Comparison of ENCODE assay signal across 8 mouse cellular contexts in genomic region chr17:70488784-70489265, GRCm38 (mm10).
DNase-seq lines count a peak whose midpoint lies in the region; ATAC-seq lines count a peak whose summit lies in the region.

No protein-coding gene starts in this region.

- DNase-seq in adrenal gland, postnatal 14 days, result peak; percentile 34
- DNase-seq in frontal cortex, postnatal 36 days (ENCODE audit: low spot score in 2 of 2), result peak; percentile 88 to 95
- peak; percentile 71 to 94 for DNase-seq in left cerebral cortex, adult 8-10 months (ENCODE audit: low spot score in 2 of 2)
- DNase-seq in retina, postnatal 7 days (ENCODE audit: low read depth, low spot score), result peak; percentile 19
- DNase-seq in gastrocnemius, postnatal 25 days, result no peak
- DNase-seq in urinary bladder, adult 2 months (ENCODE audit: low spot score), result no peak
- no peak for DNase-seq in thymus, postnatal 14 days

- peak; percentile 92 for ATAC-seq in cerebellum, adult (ENCODE audit: insufficient number of reproducible peaks, low FRiP score, low TSS enrichment)

Comparison
In these comparisons a context has a peak if more than half of its experiments do, and no peak if none do; other contexts are left out.
1. DNase-seq: peak in adrenal gland, postnatal 14 days (single experiment), frontal cortex, postnatal 36 days (2 of 2), left cerebral cortex, adult 8-10 months (2 of 2) and retina, postnatal 7 days (single experiment); none in gastrocnemius, postnatal 25 days (single experiment), urinary bladder, adult 2 months (single experiment) and thymus, postnatal 14 days (single experiment).